Mouse (Mus musculus) hindbrain, embryonic 11.5 days (tissue): Measurements from ENCODE around the gene Padi1. TPM values are rescaled to one million over a fixed set of nuclear protein-coding genes. Genes with fewer than 3 reads are reported as not detected.

Experiments
- ATAC-seq: fragments of 200-750 bp; cut with Nextera tagmentation; 2 replicates; pipeline ENCODE4 v1.8.0; 2017; ENCODE audit warnings: mild to moderate bottlenecking, moderate TSS enrichment, moderate library complexity; ENCODE audit not compliant: low FRiP score
- DNase-seq: peaks from one replicate; pipeline ENCODE4 v3.0.0-alpha.2; 2015; ENCODE audit warnings: low spot score
- H3K27ac ChIP-seq: fragments of 300-500 bp; sonication (generic); 2 replicates; pipeline ENCODE4 v1.5.1; 2014; ENCODE audit warnings: mild to moderate bottlenecking, low read depth, low read length
- H3K27me3 ChIP-seq: fragments of 300-500 bp; sonication (generic); 2 replicates; pipeline ENCODE4 v1.6.1; 2014; ENCODE audit warnings: mild to moderate bottlenecking, low read length, moderate library complexity, mixed read lengths; ENCODE audit not compliant: control insufficient read depth, insufficient read depth
- H3K36me3 ChIP-seq: fragments of 300-500 bp; sonication (generic); 2 replicates; pipeline ENCODE4 v1.6.1; 2014; ENCODE audit warnings: mild to moderate bottlenecking, low read length, moderate library complexity, mixed read lengths; ENCODE audit not compliant: control insufficient read depth, insufficient read depth
- H3K4me1 ChIP-seq: fragments of 300-500 bp; sonication (generic); replicated peaks from 2 replicates; pipeline ENCODE4 v1.6.1; 2014; ENCODE audit warnings: low read length, mixed read lengths; ENCODE audit not compliant: control insufficient read depth, insufficient read depth
- H3K4me2 ChIP-seq: fragments of 300-500 bp; sonication (generic); replicated peaks from 2 replicates; pipeline ENCODE4 v1.6.1; 2014; ENCODE audit warnings: mild to moderate bottlenecking, low read depth, low read length
- H3K4me3 ChIP-seq: fragments of 300-500 bp; sonication (generic); 2 replicates; pipeline ENCODE4 v1.5.1; 2014; ENCODE audit warnings: low read depth, low read length
- H3K9ac ChIP-seq: fragments of 300-500 bp; sonication (generic); 2 replicates; pipeline ENCODE4 v1.6.1; 2014; ENCODE audit warnings: low read depth, low read length
- H3K9me3 ChIP-seq: fragments of 300-500 bp; sonication (generic); 2 replicates; pipeline ENCODE4 v1.6.1; 2016; ENCODE audit warnings: low read length; ENCODE audit not compliant: control insufficient read depth
- WGBS: fragments of 180-500 bp; shearing (Covaris S2); extraction: QIAGEN DNeasy Blood & Tissue Kit; methylation state at CpG from one replicate; pipeline ENCODE4 v1.1.7; 2014; 5-methylcytosine and 5-hydroxymethylcytosine counted together
- polyA plus RNA-seq: library from polyadenylated mRNA; unstranded; fragments of >200 nt; fragmentation: Nextera tagmentation; extraction: Ambion mirVana; gene quantifications from 2 replicates; pipeline ENCODE4 v1.2.1, GENCODE M21; 2014

Padi1 gene
- polyA plus RNA-seq, 1 experiment from 2014 or later: 0.05 TPM

- Histone ChIP-seq H3K4me1 (no peaks in the 10 kb centered on the region; the same call in 1 of the 2 replicates), H3K36me3 (no peaks in the 10 kb centered on the region), H3K9ac (no peak overlapping the region), H3K27me3 (no peaks in the 10 kb centered on the region), H3K27ac (no peak overlapping the region), H3K4me2 (no peak overlapping the region), H3K4me3 (no peak overlapping the region), H3K9me3 (no peaks in the 10 kb centered on the region)
- WGBS: 93% methylated on average over 8 of the region's 8 CpGs
- ATAC-seq (no peak), DNase-seq (no peak)
These were observed 28.2 kb downstream of the Padi1 start for GRCm38 (mm10) chr4:140817413-140817812.

- WGBS: 70% methylated on average over 10 of the region's 10 CpGs
- H3K27me3 ChIP-seq: no peaks in the 10 kb centered on the region
- H3K27ac ChIP-seq: no peak overlapping the region
- H3K4me2 ChIP-seq: no peak overlapping the region
- no peaks in the 10 kb centered on the region; the same call in 1 of the 2 replicates for H3K4me1 ChIP-seq
- no peak overlapping the region for H3K4me3 ChIP-seq
- H3K36me3 ChIP-seq: no peaks in the 10 kb centered on the region
- DNase-seq (no peak), ATAC-seq (no peak)
- no peaks in the 10 kb centered on the region for H3K9me3 ChIP-seq
- no peak overlapping the region for H3K9ac ChIP-seq
These were observed 29.3 kb downstream of the Padi1 start for GRCm38 (mm10) chr4:140815996-140816917.

GRCm38 (mm10) chr4:140815496-140815895 is 30.1 kb downstream of the Padi1 start:
- Histone ChIP-seq H3K27me3 (no peaks in the 10 kb centered on the region), H3K36me3 (no peaks in the 10 kb centered on the region), H3K4me2 (no peak overlapping the region), H3K4me3 (no peak overlapping the region), H3K9ac (no peak overlapping the region), H3K27ac (no peak overlapping the region), H3K4me1 (no peaks in the 10 kb centered on the region; the same call in 1 of the 2 replicates), H3K9me3 (no peaks in the 10 kb centered on the region)
- 81% methylated on average over 5 of the region's 5 CpGs for WGBS
- DNase-seq: no peak
- ATAC-seq: no peak

GRCm38 (mm10) chr4:140814241-140815225 is 31.0 kb downstream of the Padi1 start:
- Histone ChIP-seq H3K9ac (peak overlapping the region; percentile 28; the same call in 1 of the 2 replicates), H3K9me3 (no peaks in the 10 kb centered on the region), H3K36me3 (no peaks in the 10 kb centered on the region), H3K27me3 (no peaks in the 10 kb centered on the region), H3K4me2 (peak overlapping the region; percentile 40), H3K4me1 (no peaks in the 10 kb centered on the region; the same call in 1 of the 2 replicates), H3K27ac (no peak overlapping the region), H3K4me3 (peak overlapping the region; percentile 20)
- DNase-seq (peak; percentile 43), ATAC-seq (no peak)
- WGBS: 26% methylated on average over 36 of the region's 36 CpGs

GRCm38 (mm10) chr4:140813358-140814185 is 32.0 kb downstream of the Padi1 start:
- WGBS: 22% methylated on average over 13 of the region's 13 CpGs
- no peak overlapping the region for H3K27ac ChIP-seq
- H3K4me2 ChIP-seq: peak overlapping the region; percentile 40
- H3K4me3 ChIP-seq: no peak overlapping the region
- ATAC-seq: no peak
- no peaks in the 10 kb centered on the region for H3K27me3 ChIP-seq
- no peaks in the 10 kb centered on the region for H3K9me3 ChIP-seq
- H3K36me3 ChIP-seq: no peaks in the 10 kb centered on the region
- DNase-seq: no peak
- H3K4me1 ChIP-seq: no peaks in the 10 kb centered on the region; the same call in 1 of the 2 replicates
- H3K9ac ChIP-seq: no peak overlapping the region

- ATAC-seq (no peak), DNase-seq (no peak)
- WGBS: 56% methylated on average over 9 of the region's 14 CpGs
These were observed 33.0 kb downstream of the Padi1 start for GRCm38 (mm10) chr4:140812609-140813008.

GRCm38 (mm10) chr4:140812191-140812590 is 33.4 kb downstream of the Padi1 start:
- Histone ChIP-seq H3K27ac (no peak overlapping the region), H3K4me2 (no peak overlapping the region), H3K9me3 (no peaks in the 10 kb centered on the region), H3K36me3 (no peaks in the 10 kb centered on the region), H3K9ac (no peak overlapping the region), H3K27me3 (no peaks in the 10 kb centered on the region), H3K4me3 (no peak overlapping the region), H3K4me1 (no peaks in the 10 kb centered on the region; the same call in 1 of the 2 replicates)
- ATAC-seq (no peak), DNase-seq (no peak)
- WGBS: 72% methylated on average over 8 of the region's 8 CpGs

More at GRCm38 (mm10) chr4:140812609-140813008, 33.0 kb downstream of the Padi1 start:
- Histone ChIP-seq H3K9me3 (no peaks in the 10 kb centered on the region), H3K4me1 (no peaks in the 10 kb centered on the region; the same call in 1 of the 2 replicates), H3K27me3 (no peaks in the 10 kb centered on the region), H3K27ac (no peak overlapping the region), H3K4me2 (no peak overlapping the region), H3K36me3 (no peaks in the 10 kb centered on the region), H3K9ac (no peak overlapping the region), H3K4me3 (no peak overlapping the region)
